Mouse (Mus musculus) embryonic facial prominence, embryonic 15.5 days (tissue): ENCODE measurements at regions not wholly inside any gene's neighbourhood (a gene's known extent, or its start where the extent isn't known, plus 50 kb on each side); places are given as distances from the start of the nearest gene placed in this dataset.
"Not testable (repeated sequence)": the region's sequence is repeated elsewhere in the genome, so short reads cannot be mapped to it uniquely, and the experiment has no call there.

Experiments used
- ATAC-seq: fragments of 200-750 bp; cut with Nextera tagmentation; 2 replicates; pipeline ENCODE4 v1.8.0; 2017; ENCODE audit warnings: low read depth, moderate TSS enrichment; ENCODE audit not compliant: insufficient number of reproducible peaks, low FRiP score, low TSS enrichment
- H3K27ac ChIP-seq: fragments of 300-500 bp; sonication (generic); replicated peaks from 2 replicates; pipeline ENCODE4 v1.5.1; 2015; ENCODE audit warnings: mild to moderate bottlenecking, inconsistent platforms
- H3K27me3 ChIP-seq: fragments of 300-500 bp; sonication (generic); 2 replicates; pipeline ENCODE4 v1.6.1; 2015; ENCODE audit warnings: inconsistent platforms
- H3K36me3 ChIP-seq: fragments of 300-500 bp; sonication (generic); 2 replicates; pipeline ENCODE4 v1.6.1; 2015; ENCODE audit warnings: mild to moderate bottlenecking, inconsistent platforms
- H3K4me1 ChIP-seq: fragments of 300-500 bp; sonication (generic); 2 replicates; pipeline ENCODE4 v1.6.1; 2015; ENCODE audit warnings: inconsistent platforms
- H3K4me2 ChIP-seq: fragments of 300-500 bp; sonication (generic); replicated peaks from 2 replicates; pipeline ENCODE4 v1.6.1; 2015; ENCODE audit warnings: mild to moderate bottlenecking, inconsistent platforms
- H3K4me3 ChIP-seq: fragments of 300-500 bp; sonication (generic); replicated peaks from 2 replicates; pipeline ENCODE4 v1.5.1; 2015; ENCODE audit warnings: mild to moderate bottlenecking, inconsistent platforms
- H3K9ac ChIP-seq: fragments of 300-500 bp; sonication (generic); 2 replicates; pipeline ENCODE4 v1.6.1; 2015; ENCODE audit warnings: inconsistent platforms
- H3K9me3 ChIP-seq: fragments of 300-500 bp; sonication (generic); replicated peaks from 2 replicates; pipeline ENCODE4 v1.6.1; 2016; ENCODE audit warnings: inconsistent platforms
- WGBS: fragments of 180-500 bp; shearing (Covaris S2); methylation state at CpG from one replicate; pipeline ENCODE4 v1.1.7; 2015; 5-methylcytosine and 5-hydroxymethylcytosine counted together

DNA sequence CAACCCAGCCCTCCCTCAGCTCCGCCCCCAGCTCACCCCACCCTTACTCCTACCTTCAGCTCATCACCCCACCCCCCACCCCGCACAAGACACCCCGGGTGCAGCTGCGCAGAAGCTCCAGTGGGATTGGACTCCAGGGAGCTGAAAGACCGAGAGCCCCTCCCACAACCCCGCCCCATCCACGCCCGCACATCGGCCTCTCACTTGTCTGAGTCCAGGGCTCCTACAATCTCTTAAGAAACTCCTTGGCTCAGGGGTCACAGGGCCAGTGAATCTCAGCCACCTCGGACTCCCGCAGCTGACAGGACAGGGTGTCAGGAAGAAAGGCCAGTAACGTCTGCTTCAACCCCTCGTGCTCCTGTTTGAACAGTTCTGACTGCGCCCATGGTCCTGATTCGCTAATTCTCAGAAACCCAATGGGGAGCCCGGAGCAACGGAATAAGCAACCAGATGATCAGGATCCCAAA lies 120.7 kb downstream of the Map1s start:
- H3K36me3 ChIP-seq, H3K27ac ChIP-seq, H3K4me1 ChIP-seq, H3K27me3 ChIP-seq, H3K9me3 ChIP-seq, H3K9ac ChIP-seq: not testable (repeated sequence)
- Histone ChIP-seq H3K4me2 (peak overlapping the region; percentile 36), H3K4me3 (peak overlapping the region; percentile 16; the same call in 1 of the 2 replicates)
- ATAC-seq: peak; percentile 69
- WGBS: 4% methylated on average over 17 of the region's 17 CpGs

DNA sequence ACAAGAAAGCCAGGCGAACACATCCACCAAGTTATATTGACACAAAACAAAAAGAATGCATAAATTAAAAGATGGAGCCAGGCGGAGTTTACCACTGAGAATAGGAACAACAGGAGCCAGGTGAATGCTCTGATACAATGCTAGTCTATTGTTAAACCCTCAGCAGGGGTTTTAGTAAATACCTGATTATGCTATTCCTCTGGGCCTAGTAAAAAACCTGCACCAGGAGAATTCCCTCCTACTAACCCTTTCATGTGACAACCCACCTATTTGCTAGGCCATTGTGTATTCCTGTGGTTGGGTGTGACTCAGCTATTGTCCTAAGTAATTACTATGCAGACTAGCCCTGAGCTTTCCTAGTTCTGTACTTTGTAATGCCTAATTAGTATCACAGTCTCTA lies 122.8 kb downstream of the Map1s start:
- not testable (repeated sequence) for H3K4me3 ChIP-seq, H3K4me2 ChIP-seq, H3K27ac ChIP-seq, H3K9ac ChIP-seq, H3K36me3 ChIP-seq, H3K4me1 ChIP-seq, H3K27me3 ChIP-seq, H3K9me3 ChIP-seq, ATAC-seq
- WGBS: 87% methylated on average over 2 of the region's 2 CpGs
